Mouse (Mus musculus): ENCODE data around the gene Rad23b. TPM values are rescaled to one million over a fixed set of nuclear protein-coding genes. Genes with fewer than 3 reads are reported as not detected.
"Not testable (repeated sequence)": the region's sequence is repeated elsewhere in the genome, so short reads cannot be mapped to it uniquely, and the experiment has no call there.

Gene Rad23b
- polyA plus RNA-seq, 1 experiment from 2014 or later = 75.9 TPM

- WGBS = 65% methylated on average over 4 of the region's 4 CpGs
- no peak for TF ChIP-seq CTCF (IDR thresholded peaks at IDR 0.05; ENCODE audit: low read depth)
- Histone ChIP-seq H3K4me1 (replicated peaks; ENCODE audit: control insufficient read depth, insufficient read depth) (no peaks in the 10 kb centered on the region), H3K4me2 (replicated peaks; ENCODE audit: low read depth) (no peak overlapping the region), H3K27ac (replicated peaks) (no peak overlapping the region), H3K9me3 (ENCODE audit: control insufficient read depth, low read length) (no peaks in the 10 kb centered on the region), H3K36me3 (ENCODE audit: control insufficient read depth, insufficient read depth, low read length) (no peaks in the 10 kb centered on the region), H3K27me3 (ENCODE audit: control insufficient read depth, insufficient read depth, low read length) (no peaks in the 10 kb centered on the region), H3K9ac (ENCODE audit: low read length) (no peak overlapping the region), H3K4me3 (ENCODE audit: low read depth, low read length) (no peak overlapping the region)
- DNase-seq (ENCODE audit: low spot score) = no peak
- no peak for ATAC-seq (ENCODE audit: low FRiP score, low TSS enrichment)
Observed at GRCm38 (mm10) chr4:55327508-55327907, 22.3 kb upstream of the Rad23b start.

- Histone ChIP-seq H3K27me3 (ENCODE audit: control insufficient read depth, insufficient read depth, low read length) (no peaks in the 10 kb centered on the region), H3K4me2 (replicated peaks; ENCODE audit: low read depth) (no peak overlapping the region), H3K9ac (ENCODE audit: low read length) (no peak overlapping the region), H3K9me3 (ENCODE audit: control insufficient read depth, low read length) (no peaks in the 10 kb centered on the region), H3K36me3 (ENCODE audit: control insufficient read depth, insufficient read depth, low read length) (no peaks in the 10 kb centered on the region), H3K4me1 (replicated peaks; ENCODE audit: control insufficient read depth, insufficient read depth) (no peaks in the 10 kb centered on the region), H3K4me3 (ENCODE audit: low read depth, low read length) (no peak overlapping the region), H3K27ac (replicated peaks) (no peak overlapping the region)
- no peak for DNase-seq (ENCODE audit: low spot score)
- ATAC-seq (ENCODE audit: low FRiP score, low TSS enrichment) = no peak
- TF ChIP-seq CTCF (IDR thresholded peaks at IDR 0.05; ENCODE audit: low read depth) (no peak), EP300 (optimal IDR thresholded peaks at IDR 0.05) (no peak)
- 92% methylated on average over 11 of the region's 11 CpGs for WGBS
Observed at GRCm38 (mm10) chr4:55328471-55328870, 21.4 kb upstream of the Rad23b start.

GRCm38 (mm10) chr4:55328928-55329327 lies 20.9 kb upstream of the Rad23b start:
- not testable (repeated sequence) for H3K9ac ChIP-seq (ENCODE audit: low read length); DNase-seq (ENCODE audit: low spot score); ATAC-seq (ENCODE audit: low FRiP score, low TSS enrichment); H3K27ac ChIP-seq (replicated peaks); H3K4me3 ChIP-seq (ENCODE audit: low read depth, low read length); H3K27me3 ChIP-seq (ENCODE audit: control insufficient read depth, insufficient read depth, low read length); H3K4me2 ChIP-seq (replicated peaks; ENCODE audit: low read depth); H3K4me1 ChIP-seq (replicated peaks; ENCODE audit: control insufficient read depth, insufficient read depth); H3K9me3 ChIP-seq (ENCODE audit: control insufficient read depth, low read length); H3K36me3 ChIP-seq (ENCODE audit: control insufficient read depth, insufficient read depth, low read length)
- 96% methylated on average over 6 of the region's 7 CpGs for WGBS

DNA sequence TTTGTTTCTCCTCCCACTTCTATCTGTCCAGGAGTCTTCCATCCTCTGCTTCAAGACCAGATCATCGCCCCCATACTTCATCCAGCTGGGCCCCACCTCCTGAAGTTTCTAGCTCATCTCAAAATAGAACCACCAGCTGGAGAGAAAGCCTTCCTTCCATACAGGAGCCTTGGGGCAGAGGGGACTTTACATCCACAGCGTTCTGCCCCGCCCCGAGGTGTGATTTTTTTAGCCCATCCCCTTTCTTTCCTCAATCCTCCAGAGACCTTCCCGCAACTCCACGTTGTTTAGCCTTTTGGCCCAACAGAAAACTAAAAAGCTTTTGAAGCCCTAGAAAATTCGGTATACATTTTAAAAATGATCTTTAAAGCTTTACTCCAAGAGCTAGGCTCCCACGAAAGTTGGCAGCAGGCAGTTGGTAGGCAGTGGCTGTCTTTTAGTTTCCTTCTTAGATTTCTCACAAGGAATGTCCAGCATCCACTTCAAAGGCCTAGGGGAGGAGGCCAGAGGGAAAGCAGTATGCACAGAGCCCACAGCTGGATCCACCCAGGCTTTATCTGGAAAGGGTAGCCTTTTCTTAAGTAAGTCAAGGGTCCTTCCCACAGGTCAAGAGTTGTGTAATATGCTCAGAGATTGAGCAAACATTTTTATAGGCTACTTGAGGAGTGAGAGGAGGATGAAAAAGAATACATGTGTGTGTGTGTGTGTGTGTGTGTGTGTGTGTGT lies 20.1 kb upstream of the Rad23b start:
- 71% methylated on average over 8 of the region's 8 CpGs for WGBS
- no peak for DNase-seq (ENCODE audit: low spot score)
- no peaks in the 10 kb centered on the region for H3K4me1 ChIP-seq (replicated peaks; ENCODE audit: control insufficient read depth, insufficient read depth)

GRCm38 (mm10) chr4:55335030-55335770 lies 14.6 kb upstream of the Rad23b start:
- no peak overlapping the region for H3K4me2 ChIP-seq (replicated peaks; ENCODE audit: low read depth)
- ATAC-seq (ENCODE audit: low FRiP score, low TSS enrichment) = no peak

More for the DNA sequence above, 20.1 kb upstream of the Rad23b start:
- no peaks in the 10 kb centered on the region for H3K9me3 ChIP-seq (ENCODE audit: control insufficient read depth, low read length)
- no peak overlapping the region for H3K9ac ChIP-seq (ENCODE audit: low read length)
- H3K27ac ChIP-seq (replicated peaks) = no peak overlapping the region
- no peak overlapping the region for H3K4me3 ChIP-seq (ENCODE audit: low read depth, low read length)
- H3K4me2 ChIP-seq (replicated peaks; ENCODE audit: low read depth) = no peak overlapping the region
- TF ChIP-seq EP300 (optimal IDR thresholded peaks at IDR 0.05) = no peak
- no peak for TF ChIP-seq CTCF (IDR thresholded peaks at IDR 0.05; ENCODE audit: low read depth)
- ATAC-seq (ENCODE audit: low FRiP score, low TSS enrichment) = no peak
- H3K27me3 ChIP-seq (ENCODE audit: control insufficient read depth, insufficient read depth, low read length) = no peaks in the 10 kb centered on the region
- no peaks in the 10 kb centered on the region for H3K36me3 ChIP-seq (ENCODE audit: control insufficient read depth, insufficient read depth, low read length)

GRCm38 (mm10) chr4:55338905-55339304 lies 10.9 kb upstream of the Rad23b start:
- DNase-seq (ENCODE audit: low spot score) = no peak
- Histone ChIP-seq H3K4me3 (ENCODE audit: low read depth, low read length) (no peak overlapping the region), H3K27ac (replicated peaks) (no peak overlapping the region), H3K27me3 (ENCODE audit: control insufficient read depth, insufficient read depth, low read length) (no peaks in the 10 kb centered on the region), H3K9ac (ENCODE audit: low read length) (no peak overlapping the region), H3K4me1 (replicated peaks; ENCODE audit: control insufficient read depth, insufficient read depth) (no peaks in the 10 kb centered on the region), H3K36me3 (ENCODE audit: control insufficient read depth, insufficient read depth, low read length) (no peaks in the 10 kb centered on the region), H3K4me2 (replicated peaks; ENCODE audit: low read depth) (no peak overlapping the region), H3K9me3 (ENCODE audit: control insufficient read depth, low read length) (no peaks in the 10 kb centered on the region)
- ATAC-seq (ENCODE audit: low FRiP score, low TSS enrichment) = no peak
- TF ChIP-seq EP300 (optimal IDR thresholded peaks at IDR 0.05) (no peak), CTCF (IDR thresholded peaks at IDR 0.05; ENCODE audit: low read depth) (no peak)
- WGBS = 36% methylated on average over 1 of the region's 1 CpGs

More at GRCm38 (mm10) chr4:55335030-55335770, 14.6 kb upstream of the Rad23b start:
- H3K9ac ChIP-seq (ENCODE audit: low read length) = no peak overlapping the region
- no peak overlapping the region for H3K27ac ChIP-seq (replicated peaks)
- 62% methylated on average over 5 of the region's 5 CpGs for WGBS
- no peak for TF ChIP-seq CTCF (IDR thresholded peaks at IDR 0.05; ENCODE audit: low read depth)
- TF ChIP-seq EP300 (optimal IDR thresholded peaks at IDR 0.05) = no peak
- no peaks in the 10 kb centered on the region for H3K9me3 ChIP-seq (ENCODE audit: control insufficient read depth, low read length)
- no peak for DNase-seq (ENCODE audit: low spot score)
- no peak overlapping the region for H3K4me3 ChIP-seq (ENCODE audit: low read depth, low read length)
- no peaks in the 10 kb centered on the region for H3K4me1 ChIP-seq (replicated peaks; ENCODE audit: control insufficient read depth, insufficient read depth)
- H3K27me3 ChIP-seq (ENCODE audit: control insufficient read depth, insufficient read depth, low read length) = no peaks in the 10 kb centered on the region
- no peaks in the 10 kb centered on the region for H3K36me3 ChIP-seq (ENCODE audit: control insufficient read depth, insufficient read depth, low read length)
